Mouse (Mus musculus): ENCODE results near the gene Nfil3. TPM values are rescaled to one million over a fixed set of nuclear protein-coding genes. Genes with fewer than 3 reads are reported as not detected.

The Nfil3 gene
- total and polyA plus RNA-seq, 2 experiments from 2014 or later, result 20.8 to 36.8 TPM

DNA sequence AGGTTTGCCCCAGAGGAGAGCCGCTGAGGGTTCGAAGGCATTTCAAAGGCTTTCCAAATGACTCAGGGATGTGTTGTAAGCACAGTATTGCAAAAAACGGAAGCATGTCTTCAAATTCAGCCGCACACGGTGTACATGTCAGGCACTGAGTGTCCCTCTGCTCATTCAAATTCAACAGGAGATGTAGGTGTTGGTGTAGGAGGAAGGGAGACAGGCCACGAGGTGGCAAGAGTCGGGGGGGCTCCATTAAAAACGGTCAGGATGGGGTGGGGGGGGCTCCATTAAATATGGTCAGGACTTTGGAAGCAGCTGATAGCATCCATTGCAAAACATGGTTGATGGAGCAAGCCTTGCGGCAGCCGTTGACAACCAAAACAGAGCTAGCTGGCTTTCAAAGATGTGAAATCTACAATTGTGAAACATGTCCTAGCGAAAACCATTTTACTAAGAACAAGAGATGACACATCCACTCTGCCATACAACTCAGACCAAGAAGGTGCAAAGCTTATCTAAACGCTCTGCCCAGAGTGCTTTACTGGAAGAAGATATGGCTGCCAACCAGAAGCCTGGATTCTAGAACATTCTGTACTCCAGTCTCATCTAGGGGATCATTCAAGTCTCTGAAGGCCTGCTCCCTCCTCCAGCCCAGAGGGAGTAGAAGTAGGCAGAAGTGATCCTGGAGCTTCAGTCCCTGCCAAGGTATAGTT is 4.8 kb upstream of the Nfil3 start:
- TF ChIP-seq CTCF (IDR thresholded peaks at IDR 0.05; ENCODE audit: low read depth), result no peak
- H3K36me3 ChIP-seq (ENCODE audit: insufficient read depth), result no peaks in the 10 kb centered on the region
- DNase-seq, result no peak
- no peak for ATAC-seq
- H3K4me1 ChIP-seq (ENCODE audit: insufficient read depth), result no peaks in the 10 kb centered on the region
- H3K9ac ChIP-seq, result no peak overlapping the region
- no peaks in the 10 kb centered on the region for H3K9me3 ChIP-seq (ENCODE audit: low read length)
- H3K4me3 ChIP-seq (ENCODE audit: low read depth, low read length), result no peak overlapping the region
- 85% methylated on average over 12 of the region's 12 CpGs for WGBS
- H3K27ac ChIP-seq (ENCODE audit: low read depth, low read length), result no peak overlapping the region
- no peaks in the 10 kb centered on the region for H3K27me3 ChIP-seq (ENCODE audit: insufficient read depth, low read length)
- H3K4me2 ChIP-seq (ENCODE audit: low read depth), result no peak overlapping the region

DNA sequence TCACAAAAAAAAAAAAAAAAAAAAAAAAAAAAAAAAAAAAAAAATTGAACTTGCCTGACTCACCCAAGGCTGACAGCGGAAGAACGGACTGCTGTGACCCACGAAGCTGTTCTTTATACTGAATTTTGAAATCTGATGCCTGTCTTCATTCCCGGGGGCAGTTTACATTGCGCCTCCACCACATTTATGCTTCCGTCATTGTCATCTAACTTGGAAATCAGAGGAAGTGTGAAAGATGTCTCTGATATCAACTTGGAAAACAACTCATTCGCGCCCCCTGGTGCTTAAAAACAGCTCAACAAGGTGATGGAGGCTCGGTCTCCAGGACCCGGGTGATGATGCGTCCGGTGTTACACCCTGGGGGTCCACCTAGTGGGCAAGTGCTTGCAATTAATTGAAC is 1.8 kb upstream of the Nfil3 start:
- peak overlapping the region; percentile 99 for H3K4me2 ChIP-seq (ENCODE audit: low read depth)
- no peaks in the 10 kb centered on the region for H3K36me3 ChIP-seq (ENCODE audit: insufficient read depth)
- DNase-seq (peak; percentile 94), ATAC-seq (no peak)
- H3K4me3 ChIP-seq (ENCODE audit: low read depth, low read length), result no peak overlapping the region; the same call in 1 of the 2 replicates
- under 1% methylated on average over 12 of the region's 12 CpGs for WGBS
- no peak overlapping the region for H3K9ac ChIP-seq
- H3K27me3 ChIP-seq (ENCODE audit: insufficient read depth, low read length), result no peaks in the 10 kb centered on the region
- no peaks in the 10 kb centered on the region for H3K9me3 ChIP-seq (ENCODE audit: low read length)
- H3K4me1 ChIP-seq (ENCODE audit: insufficient read depth), result peaks cover 3% of the 10 kb centered on the region; the same call in 1 of the 2 replicates
- TF ChIP-seq CTCF (IDR thresholded peaks at IDR 0.05; ENCODE audit: low read depth), result peak; percentile 86
- H3K27ac ChIP-seq (ENCODE audit: low read depth, low read length), result no peak overlapping the region

DNA sequence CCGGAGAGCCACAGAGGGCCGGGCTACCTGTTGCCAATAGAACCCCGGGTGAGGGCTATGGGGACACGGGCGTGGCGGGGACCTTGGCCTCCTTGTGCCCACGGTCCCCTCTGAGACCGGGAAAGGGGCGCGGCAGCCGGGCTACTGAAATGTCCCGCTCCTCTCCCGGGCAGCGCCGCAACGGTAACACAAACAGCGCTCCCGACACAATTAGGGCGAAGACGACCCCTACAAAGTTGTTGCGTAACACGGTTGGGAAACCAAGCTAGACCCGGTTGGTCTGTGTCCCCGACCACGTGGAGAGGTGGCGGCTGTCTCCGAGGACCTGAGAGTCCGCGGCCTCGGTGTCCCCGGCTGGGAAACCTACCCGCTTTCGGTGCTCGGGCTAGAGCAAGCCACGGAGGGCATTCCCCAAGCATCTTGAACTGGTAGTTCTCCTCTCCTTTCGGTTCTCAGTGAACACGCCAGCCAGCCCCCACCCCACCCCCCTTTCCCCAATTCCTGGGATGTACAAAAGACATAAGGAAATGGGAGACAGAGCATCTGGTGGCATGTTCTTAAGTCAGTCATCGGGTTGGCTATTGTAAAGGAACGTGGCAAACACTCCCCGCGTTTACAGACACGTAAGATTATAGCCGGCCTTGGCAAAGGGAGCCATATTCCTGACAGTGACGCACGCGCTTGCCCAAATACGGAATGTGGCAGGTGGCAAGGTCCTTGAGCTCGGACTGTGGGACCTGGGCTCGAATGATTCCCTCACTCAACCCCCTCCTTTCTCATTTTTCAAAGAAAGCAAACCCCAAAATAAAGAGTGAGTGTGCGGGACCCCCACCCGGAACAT is 788 bp upstream of the Nfil3 start:
- H3K9ac ChIP-seq, result peak overlapping the region; percentile 94
- ATAC-seq, result no peak
- H3K4me2 ChIP-seq (ENCODE audit: low read depth), result peak overlapping the region; percentile 99
- peak; percentile 76 for DNase-seq
- no peaks in the 10 kb centered on the region for H3K27me3 ChIP-seq (ENCODE audit: insufficient read depth, low read length)
- peak overlapping the region; percentile 96 for H3K27ac ChIP-seq (ENCODE audit: low read depth, low read length)
- H3K36me3 ChIP-seq (ENCODE audit: insufficient read depth), result no peaks in the 10 kb centered on the region
- H3K9me3 ChIP-seq (ENCODE audit: low read length), result no peaks in the 10 kb centered on the region
- no peak for TF ChIP-seq CTCF (IDR thresholded peaks at IDR 0.05; ENCODE audit: low read depth)
- peaks cover 12% of the 10 kb centered on the region for H3K4me1 ChIP-seq (ENCODE audit: insufficient read depth)
- WGBS, result 4% methylated on average over 51 of the region's 51 CpGs
- H3K4me3 ChIP-seq (ENCODE audit: low read depth, low read length), result peak overlapping the region; percentile 81

DNA sequence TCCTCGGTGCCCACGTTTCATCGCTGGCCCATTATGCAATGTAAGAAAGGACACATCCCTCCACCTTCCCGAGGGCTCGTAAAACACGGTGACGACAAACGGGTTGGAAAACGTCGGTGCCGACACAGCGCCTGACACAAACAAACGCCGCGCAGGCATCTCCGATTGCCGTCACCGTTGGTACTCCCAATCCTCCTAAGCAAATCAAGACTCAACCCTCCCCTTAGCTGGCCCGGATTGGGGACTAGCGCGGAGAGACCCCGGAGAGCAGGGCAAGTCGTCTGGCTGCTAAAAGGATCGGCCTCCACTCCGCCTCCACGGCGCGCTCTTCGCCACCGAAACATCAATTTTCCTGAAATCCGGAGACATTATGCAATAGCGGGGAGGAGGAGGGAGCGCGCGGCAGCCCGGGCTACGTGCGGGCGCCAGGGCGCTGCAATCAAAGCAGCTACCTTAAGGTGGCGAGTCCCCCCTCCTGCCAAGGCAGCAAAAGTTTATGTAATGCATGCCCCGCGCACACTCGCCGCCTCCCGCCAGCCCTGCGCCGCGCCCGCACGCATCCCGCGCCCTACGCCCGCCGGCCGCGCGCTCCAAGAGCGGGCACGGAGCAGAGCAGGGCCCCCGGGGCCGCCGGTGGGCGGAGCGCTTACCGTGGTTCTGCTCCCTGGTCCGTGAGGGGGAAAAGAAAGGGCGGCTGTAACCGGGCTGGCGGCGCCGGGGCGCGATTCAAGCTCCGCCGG is 492 bp downstream of the Nfil3 start:
- 1% methylated on average over 75 of the region's 77 CpGs for WGBS
- Histone ChIP-seq H3K36me3 (ENCODE audit: insufficient read depth) (no peaks in the 10 kb centered on the region), H3K4me2 (ENCODE audit: low read depth) (peak overlapping the region; percentile 99), H3K9me3 (ENCODE audit: low read length) (no peaks in the 10 kb centered on the region), H3K4me3 (ENCODE audit: low read depth, low read length) (peak overlapping the region; percentile 81), H3K9ac (peak overlapping the region; percentile 94), H3K4me1 (ENCODE audit: insufficient read depth) (peaks cover 18% of the 10 kb centered on the region), H3K27ac (ENCODE audit: low read depth, low read length) (peak overlapping the region; percentile 96), H3K27me3 (ENCODE audit: insufficient read depth, low read length) (no peaks in the 10 kb centered on the region)
- DNase-seq (peak; percentile 91), ATAC-seq (peak; percentile 74)
- peak; percentile 51 for TF ChIP-seq CTCF (IDR thresholded peaks at IDR 0.05; ENCODE audit: low read depth)

DNA sequence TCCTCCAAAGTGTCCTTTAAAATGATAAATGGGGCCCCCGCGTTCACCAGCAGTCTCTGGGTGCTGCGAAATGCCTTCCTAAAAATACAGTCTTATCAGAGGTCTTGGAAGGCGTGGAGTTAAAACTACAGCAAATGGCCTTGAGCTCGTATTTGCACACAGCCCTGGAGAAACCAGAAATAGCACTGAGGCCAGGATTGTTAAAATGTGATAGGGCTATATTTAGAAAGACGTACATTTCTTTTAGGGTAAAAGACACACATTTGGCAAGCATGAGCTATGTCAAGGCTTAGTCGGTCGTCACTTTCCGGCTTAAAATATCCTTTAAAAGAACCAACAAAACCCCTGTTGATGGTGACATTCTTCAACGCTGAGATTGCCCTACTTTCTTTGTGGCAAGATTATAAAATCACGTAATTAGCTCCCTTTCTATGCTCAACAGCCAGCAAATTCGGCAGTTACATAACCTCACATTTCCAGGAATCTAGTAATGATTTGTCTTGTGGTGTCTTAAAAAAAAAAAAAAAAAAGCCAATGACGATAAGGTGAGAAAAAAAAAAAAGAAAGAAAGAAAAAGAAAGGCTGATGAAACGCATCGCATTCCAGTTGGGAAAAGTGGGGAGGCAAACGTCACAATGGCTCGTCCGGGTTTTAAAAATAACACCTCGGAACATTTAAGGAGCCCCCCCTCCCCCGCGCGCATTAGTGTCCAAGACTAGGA is 1.4 kb downstream of the Nfil3 start:
- no peaks in the 10 kb centered on the region for H3K27me3 ChIP-seq (ENCODE audit: insufficient read depth, low read length)
- under 1% methylated on average over 22 of the region's 22 CpGs for WGBS
- TF ChIP-seq CTCF (IDR thresholded peaks at IDR 0.05; ENCODE audit: low read depth), result no peak
- no peak for ATAC-seq
- DNase-seq, result peak; percentile 73
- H3K9me3 ChIP-seq (ENCODE audit: low read length), result no peaks in the 10 kb centered on the region
- H3K4me2 ChIP-seq (ENCODE audit: low read depth), result peak overlapping the region; percentile 99
- H3K9ac ChIP-seq, result peak overlapping the region; percentile 94
- no peaks in the 10 kb centered on the region for H3K36me3 ChIP-seq (ENCODE audit: insufficient read depth)
- H3K4me1 ChIP-seq (ENCODE audit: insufficient read depth), result peaks cover 18% of the 10 kb centered on the region
- H3K4me3 ChIP-seq (ENCODE audit: low read depth, low read length), result peak overlapping the region; percentile 81
- H3K27ac ChIP-seq (ENCODE audit: low read depth, low read length), result peak overlapping the region; percentile 96

DNA sequence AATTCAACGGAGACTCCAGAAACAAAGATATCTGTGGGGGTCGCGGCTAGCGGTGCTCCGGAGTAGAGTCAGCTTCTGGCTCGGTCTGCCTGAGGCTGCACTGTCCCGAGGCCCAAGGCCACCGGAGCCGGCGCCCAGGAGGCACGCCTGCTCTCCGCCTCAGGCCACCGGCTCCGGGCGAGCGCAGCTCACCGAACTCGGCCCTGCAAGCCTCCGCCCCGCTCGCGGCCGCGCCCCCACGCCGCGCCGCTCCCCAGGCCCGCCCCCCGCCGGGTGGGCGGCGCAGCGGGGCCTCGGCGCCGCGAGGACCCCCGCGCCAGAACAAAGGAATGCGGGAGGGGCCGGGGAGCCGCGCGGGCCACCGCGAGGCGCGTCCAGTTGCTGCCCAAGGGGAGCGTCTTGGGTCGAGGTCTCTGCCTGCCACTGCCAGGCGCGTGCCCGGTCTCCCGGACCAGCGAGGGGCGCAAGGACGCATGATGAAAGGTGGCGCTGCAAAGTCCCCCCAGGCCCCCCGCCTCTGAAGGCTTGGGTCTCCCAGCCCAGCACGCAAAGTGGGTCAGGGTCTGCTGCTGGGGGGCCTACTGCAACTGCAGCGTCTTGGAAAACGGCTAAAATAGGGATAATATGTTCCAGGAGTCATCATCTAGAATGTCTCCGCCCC is 2.4 kb downstream of the Nfil3 start:
- WGBS, result under 1% methylated on average over 62 of the region's 64 CpGs
- peak overlapping the region; percentile 81 for H3K4me3 ChIP-seq (ENCODE audit: low read depth, low read length)
- no peaks in the 10 kb centered on the region for H3K9me3 ChIP-seq (ENCODE audit: low read length)
- no peaks in the 10 kb centered on the region for H3K27me3 ChIP-seq (ENCODE audit: insufficient read depth, low read length)
- ATAC-seq (no peak), DNase-seq (peak; percentile 76)
- H3K27ac ChIP-seq (ENCODE audit: low read depth, low read length), result peak overlapping the region; percentile 96
- H3K4me1 ChIP-seq (ENCODE audit: insufficient read depth), result peaks cover 18% of the 10 kb centered on the region
- H3K36me3 ChIP-seq (ENCODE audit: insufficient read depth), result no peaks in the 10 kb centered on the region
- TF ChIP-seq CTCF (IDR thresholded peaks at IDR 0.05; ENCODE audit: low read depth), result no peak
- H3K4me2 ChIP-seq (ENCODE audit: low read depth), result peak overlapping the region; percentile 99
- H3K9ac ChIP-seq, result peak overlapping the region; percentile 94

Measured in forebrain, postnatal 0 days (tissue).